Mouse (Mus musculus): Measurements from ENCODE around the gene Gpr19.

GRCm38 (mm10) chr6:134897443-134898094 lies 809 bp downstream of the Gpr19 start:
- TF ChIP-seq HCFC1 (IDR thresholded peaks at IDR 0.05; ENCODE audit: borderline replicate concordance, insufficient read depth, low read length) = peak; percentile 51; the same call in 1 of the 2 replicates
- TF ChIP-seq ZNF384 (IDR thresholded peaks at IDR 0.05; ENCODE audit: low read depth, low read length) = no peak
- no peak for TF ChIP-seq ZC3H11A (IDR thresholded peaks at IDR 0.05; ENCODE audit: borderline replicate concordance, low read depth, low read length)
